Mouse (Mus musculus): Measurements from ENCODE around the gene Gna12.

Gene Gna12

GRCm38 (mm10) chr5:140830314-140831063 is at the start of gene Gna12:
TSS of gene Gna12 (minus strand) at chr5:140830431.
- DNase-seq = peak; percentile 99

- no peak for DNase-seq
Observed at GRCm38 (mm10) chr5:140878644-140879043, 48.4 kb upstream of the Gna12 start.

GRCm38 (mm10) chr5:140873736-140874307 is 43.6 kb upstream of the Gna12 start:
- DNase-seq = no peak

GRCm38 (mm10) chr5:140873039-140873551 is 42.9 kb upstream of the Gna12 start:
- DNase-seq = peak; percentile 31

GRCm38 (mm10) chr5:140872532-140873038 is 42.4 kb upstream of the Gna12 start:
- peak; percentile 54 for DNase-seq

GRCm38 (mm10) chr5:140871241-140871640 is 41.0 kb upstream of the Gna12 start:
- DNase-seq = no peak

GRCm38 (mm10) chr5:140869034-140869433 is 38.8 kb upstream of the Gna12 start:
- peak; percentile 53 for DNase-seq

- DNase-seq = no peak
Observed at GRCm38 (mm10) chr5:140859730-140860129, 29.5 kb upstream of the Gna12 start.

- no peak for DNase-seq
Observed at GRCm38 (mm10) chr5:140858335-140858734, 28.1 kb upstream of the Gna12 start.

- DNase-seq = no peak
Observed at GRCm38 (mm10) chr5:140857432-140858154, 27.4 kb upstream of the Gna12 start.

- no peak for DNase-seq
Observed at GRCm38 (mm10) chr5:140855909-140856530, 25.8 kb upstream of the Gna12 start.

GRCm38 (mm10) chr5:140854700-140855099 is 24.5 kb upstream of the Gna12 start:
- DNase-seq = no peak

- no peak for DNase-seq
Observed at GRCm38 (mm10) chr5:140853723-140854122, 23.5 kb upstream of the Gna12 start.

GRCm38 (mm10) chr5:140852435-140852996 is 22.3 kb upstream of the Gna12 start:
- DNase-seq = peak; percentile 41

GRCm38 (mm10) chr5:140847300-140847729 is 17.1 kb upstream of the Gna12 start:
- DNase-seq = peak; percentile 34

- no peak for DNase-seq
Observed at GRCm38 (mm10) chr5:140841942-140842341, 11.7 kb upstream of the Gna12 start.

GRCm38 (mm10) chr5:140831064-140831431 is 817 bp upstream of the Gna12 start:
- DNase-seq = no peak

GRCm38 (mm10) chr5:140829911-140830294 is 328 bp downstream of the Gna12 start:
- DNase-seq = peak; percentile 42

- DNase-seq = peak; percentile 14
Observed at GRCm38 (mm10) chr5:140829081-140829910, 935 bp downstream of the Gna12 start.

GRCm38 (mm10) chr5:140828363-140828762 is 1.9 kb downstream of the Gna12 start:
- no peak for DNase-seq

- no peak for DNase-seq
Observed at GRCm38 (mm10) chr5:140827896-140828295, 2.3 kb downstream of the Gna12 start.

GRCm38 (mm10) chr5:140827413-140827812 is 2.8 kb downstream of the Gna12 start:
- no peak for DNase-seq

Measured in liver (tissue).